Mouse (Mus musculus) cerebellum, adult 9-11 months (tissue): ENCODE data around the gene Ccar1.
"Not testable (repeated sequence)": the region's sequence is repeated elsewhere in the genome, so short reads cannot be mapped to it uniquely, and the experiment has no call there.

Experiments
- DNase-seq: peaks from one replicate; pipeline ENCODE4 v3.0.0; 2022

Gene Ccar1

GRCm38 (mm10) chr10:62724936-62725335 is 67.2 kb downstream of the Ccar1 start:
- DNase-seq = no peak

- DNase-seq = no peak
Measured at GRCm38 (mm10) chr10:62722701-62723100, 69.4 kb downstream of the Ccar1 start.

- not testable (repeated sequence) for DNase-seq
Measured at GRCm38 (mm10) chr10:62720574-62720973, 71.5 kb downstream of the Ccar1 start.

GRCm38 (mm10) chr10:62713457-62713856 is 78.6 kb downstream of the Ccar1 start:
- no peak for DNase-seq

GRCm38 (mm10) chr10:62703579-62703978 is 88.5 kb downstream of the Ccar1 start:
- DNase-seq = no peak

- DNase-seq = no peak
Measured at GRCm38 (mm10) chr10:62702436-62702835, 89.7 kb downstream of the Ccar1 start.
